ENCODE assay signal across 9 mouse cellular contexts in genomic region chr6:85253994-85254541, GRCm38 (mm10).
DNase-seq lines count a peak whose midpoint lies in the region; ATAC-seq lines count a peak whose summit lies in the region.
"Had no signal": no experiment of that assay in that cellular context is flagged by ENCODE, and none has a peak within 500 bp of the region (broad histone marks: within the 10 kb centered on the region; RNA-seq: fewer than 3 reads in every experiment).

No protein-coding gene starts in this region.

- H3K4me1 ChIP-seq in hindbrain, embryonic 14.5 days (replicated peaks; ENCODE audit: control insufficient read depth, insufficient read depth, low read length): peaks cover 8% of the 10 kb centered on the region; the same call in 1 of the 2 replicates
- peaks cover 14% of the 10 kb centered on the region for H3K4me1 ChIP-seq in hindbrain, embryonic 12.5 days
- peaks cover 22% of the 10 kb centered on the region for H3K4me1 ChIP-seq in heart, embryonic 13.5 days
- H3K4me1 ChIP-seq: liver, embryonic 15.5 days had no signal

- ATAC-seq in hindbrain, embryonic 14.5 days (ENCODE audit: low FRiP score): peak; percentile 34; the same call in 1 of the 2 replicates
- ATAC-seq in hindbrain, embryonic 12.5 days (ENCODE audit: low FRiP score): no peak
- no peak for ATAC-seq in heart, embryonic 13.5 days (ENCODE audit: extremely low read depth, insufficient number of reproducible peaks, low FRiP score, low TSS enrichment)

- no peaks in the 10 kb centered on the region for H3K9me3 ChIP-seq in hindbrain, embryonic 14.5 days (ENCODE audit: control insufficient read depth, low read length)
- no peaks in the 10 kb centered on the region for H3K9me3 ChIP-seq in hindbrain, embryonic 12.5 days (replicated peaks)
- H3K9me3 ChIP-seq in heart, embryonic 13.5 days: no peaks in the 10 kb centered on the region
- H3K9me3 ChIP-seq: liver, embryonic 15.5 days had no signal

- no peaks in the 10 kb centered on the region for H3K36me3 ChIP-seq in hindbrain, embryonic 14.5 days (replicated peaks; ENCODE audit: control insufficient read depth, insufficient read depth)
- no peaks in the 10 kb centered on the region for H3K36me3 ChIP-seq in hindbrain, embryonic 12.5 days
- no peaks in the 10 kb centered on the region for H3K36me3 ChIP-seq in heart, embryonic 13.5 days
- H3K36me3 ChIP-seq: liver, embryonic 15.5 days had no signal

- H3K9ac ChIP-seq in hindbrain, embryonic 14.5 days: no peak overlapping the region
- no peak overlapping the region for H3K9ac ChIP-seq in hindbrain, embryonic 12.5 days
- H3K9ac ChIP-seq in heart, embryonic 13.5 days: no peak overlapping the region
- H3K9ac ChIP-seq: liver, embryonic 15.5 days had no signal

- no peak overlapping the region for H3K4me2 ChIP-seq in hindbrain, embryonic 14.5 days (replicated peaks)
- H3K4me2 ChIP-seq in hindbrain, embryonic 12.5 days (replicated peaks): no peak overlapping the region
- no peak overlapping the region for H3K4me2 ChIP-seq in heart, embryonic 13.5 days
- H3K4me2 ChIP-seq: liver, embryonic 15.5 days had no signal

- WGBS in hindbrain, embryonic 14.5 days: 51% methylated on average over 7 of the region's 7 CpGs
- 57% methylated on average over 7 of the region's 7 CpGs for WGBS in hindbrain, embryonic 12.5 days
- WGBS in heart, embryonic 13.5 days: 39% methylated on average over 7 of the region's 7 CpGs

- H3K27me3 ChIP-seq in hindbrain, embryonic 14.5 days (ENCODE audit: control insufficient read depth, insufficient read depth, low read length): no peaks in the 10 kb centered on the region
- no peaks in the 10 kb centered on the region for H3K27me3 ChIP-seq in hindbrain, embryonic 12.5 days
- H3K27me3 ChIP-seq in heart, embryonic 13.5 days (replicated peaks): no peaks in the 10 kb centered on the region
- H3K27me3 ChIP-seq: liver, embryonic 15.5 days had no signal

- no peak overlapping the region for H3K4me3 ChIP-seq in hindbrain, embryonic 14.5 days (replicated peaks; ENCODE audit: low read length)
- H3K4me3 ChIP-seq in hindbrain, embryonic 12.5 days: no peak overlapping the region
- H3K4me3 ChIP-seq in heart, embryonic 13.5 days: no peak overlapping the region
- H3K4me3 ChIP-seq: liver, embryonic 15.5 days had no signal

- H3K27ac ChIP-seq in hindbrain, embryonic 14.5 days: no peak overlapping the region
- no peak overlapping the region for H3K27ac ChIP-seq in hindbrain, embryonic 12.5 days
- peak overlapping the region; percentile 41 for H3K27ac ChIP-seq in heart, embryonic 13.5 days (replicated peaks)
- H3K27ac ChIP-seq: liver, embryonic 15.5 days had no signal

- DNase-seq in hindbrain, embryonic 14.5 days (ENCODE audit: low spot score): no peak
- DNase-seq in kidney, postnatal 10 days: peak; percentile 65
- peak; percentile 41 for DNase-seq in skeletal muscle tissue, adult 2 months (ENCODE audit: low read depth, low spot score)
- DNase-seq in cerebellum, postnatal 14 days: no peak
- no peak for DNase-seq in cerebellum, postnatal 36 days
- DNase-seq in cerebellum, adult 18-20 months: no peak

Comparison
In these comparisons a context has a peak if more than half of its experiments do, and no peak if none do; other contexts are left out.
1. DNase-seq: peak in kidney, postnatal 10 days (single experiment) and skeletal muscle tissue, adult 2 months (single experiment); none in hindbrain, embryonic 14.5 days (single experiment), cerebellum, postnatal 14 days (0 of 2), cerebellum, postnatal 36 days (0 of 2) and cerebellum, adult 18-20 months (0 of 2).